Mouse (Mus musculus) neural tube, embryonic 12.5 days (tissue): ENCODE results near the gene Farsa. TPM values are rescaled to one million over a fixed set of nuclear protein-coding genes. Genes with fewer than 3 reads are reported as not detected.
"Not testable (repeated sequence)": the region's sequence is repeated elsewhere in the genome, so short reads cannot be mapped to it uniquely, and the experiment has no call there.

Experiments used
- ATAC-seq: fragments of 200-750 bp; cut with Nextera tagmentation; 2 replicates; pipeline ENCODE4 v1.8.0; 2017; ENCODE audit warnings: low read depth, mild to moderate bottlenecking, moderate TSS enrichment, moderate library complexity; ENCODE audit not compliant: low FRiP score
- H3K27ac ChIP-seq: fragments of 300-500 bp; sonication (generic); 2 replicates; pipeline ENCODE4 v1.5.1; 2016
- H3K27me3 ChIP-seq: fragments of 300-500 bp; sonication (generic); replicated peaks from 2 replicates; pipeline ENCODE4 v1.6.1; 2016; ENCODE audit warnings: mild to moderate bottlenecking
- H3K36me3 ChIP-seq: fragments of 300-500 bp; sonication (generic); 2 replicates; pipeline ENCODE4 v1.6.1; 2016; ENCODE audit warnings: mild to moderate bottlenecking
- H3K4me1 ChIP-seq: fragments of 300-500 bp; sonication (generic); 2 replicates; pipeline ENCODE4 v1.6.1; 2016
- H3K4me2 ChIP-seq: fragments of 300-500 bp; sonication (generic); replicated peaks from 2 replicates; pipeline ENCODE4 v1.6.1; 2016; ENCODE audit warnings: mild to moderate bottlenecking
- H3K4me3 ChIP-seq: fragments of 300-500 bp; sonication (generic); 2 replicates; pipeline ENCODE4 v1.5.1; 2016
- H3K9ac ChIP-seq: fragments of 300-500 bp; sonication (generic); 2 replicates; pipeline ENCODE4 v1.6.1; 2016; ENCODE audit warnings: mild to moderate bottlenecking
- H3K9me3 ChIP-seq: fragments of 300-500 bp; sonication (generic); 2 replicates; pipeline ENCODE4 v1.6.1; 2016; ENCODE audit warnings: mild to moderate bottlenecking
- WGBS: fragments of 180-500 bp; shearing (Covaris S2); methylation state at CpG from one replicate; pipeline ENCODE4 v1.1.7; 2016; 5-methylcytosine and 5-hydroxymethylcytosine counted together
- polyA plus RNA-seq: library from polyadenylated mRNA; unstranded; fragments of >200 nt; fragmentation: Nextera tagmentation; extraction: Ambion mirVana; gene quantifications from 2 replicates; pipeline ENCODE4 v1.2.1, GENCODE M21; 2016

Farsa gene
- polyA plus RNA-seq, 1 experiment from 2014 or later, result 110 TPM

DNA sequence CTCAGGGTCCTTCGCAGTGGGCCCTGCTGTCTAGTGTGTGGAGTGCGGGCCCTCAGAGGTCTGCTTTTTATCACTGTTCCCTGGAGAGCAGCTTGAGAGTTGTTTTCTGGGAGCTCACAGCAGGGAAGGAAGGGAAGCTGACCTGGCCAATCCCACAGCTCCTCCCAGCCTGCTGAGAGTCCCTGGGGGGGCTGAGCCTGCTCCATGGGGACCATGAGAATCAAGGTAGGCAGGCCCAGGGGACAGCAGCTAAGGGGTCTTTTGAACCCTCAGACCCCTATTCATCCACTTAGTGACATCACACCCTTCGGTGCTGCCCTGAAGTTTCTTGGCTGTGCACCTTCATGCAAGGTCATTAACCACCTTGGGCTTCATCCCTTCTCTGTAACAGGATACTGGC lies 34.1 kb upstream of the Farsa start, which contains the start of gene Dand5:
Gene Dand5 (minus strand): TSS at position 101 of the 400 bp plus-strand sequence.
- WGBS, result 27% methylated on average over 3 of the region's 3 CpGs
- H3K36me3 ChIP-seq, result no peaks in the 10 kb centered on the region
- H3K4me3 ChIP-seq, result peak within 1 kb of the TSS; percentile 11; the same call in 1 of the 2 replicates
- H3K27me3 ChIP-seq, result peaks cover 12% of the 10 kb centered on the region; the same call in 1 of the 2 replicates
- H3K9me3 ChIP-seq, result no peaks in the 10 kb centered on the region
- ATAC-seq, result no peak
- H3K4me2 ChIP-seq, result peak within 1 kb of the TSS; percentile 54
- H3K9ac ChIP-seq, result 0 out of 2 replicates have a peak within 1 kb of the TSS, but pooled peaks have one; percentile 21
- no peak within 1 kb of the TSS for H3K27ac ChIP-seq
- H3K4me1 ChIP-seq, result peaks cover 7% of the 10 kb centered on the region

DNA sequence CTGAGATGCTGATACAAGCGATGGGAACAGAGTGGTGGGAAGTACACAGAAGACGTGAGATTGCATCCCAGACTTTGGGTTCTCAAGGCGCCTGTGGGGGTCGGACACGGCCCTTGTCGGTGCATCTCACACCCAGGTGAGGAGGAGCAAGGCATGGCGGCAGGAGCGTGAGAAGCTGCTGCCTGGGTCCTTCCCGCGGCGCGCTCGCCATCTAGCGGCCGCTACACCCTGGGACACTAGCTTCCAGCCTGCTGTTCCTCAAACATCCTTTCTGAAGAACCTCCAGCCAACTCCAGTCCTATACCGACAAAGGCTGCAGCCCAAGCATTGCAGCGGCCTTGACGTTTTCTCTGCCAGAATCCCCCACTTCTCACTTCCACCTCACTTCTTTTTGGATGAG lies 33.1 kb upstream of the Farsa start:
- 0 out of 2 replicates have a peak overlapping the region, but pooled peaks have one; percentile 21 for H3K9ac ChIP-seq
- peak overlapping the region; percentile 54 for H3K4me2 ChIP-seq
- no peaks in the 10 kb centered on the region for H3K9me3 ChIP-seq
- H3K4me3 ChIP-seq, result peak overlapping the region; percentile 11; the same call in 1 of the 2 replicates
- 0 out of 2 replicates have a peak, but pooled peaks cover 12% of the 10 kb centered on the region for H3K27me3 ChIP-seq
- H3K36me3 ChIP-seq, result no peaks in the 10 kb centered on the region
- peak; percentile 76 for ATAC-seq
- peaks cover 7% of the 10 kb centered on the region for H3K4me1 ChIP-seq
- H3K27ac ChIP-seq, result no peak overlapping the region
- under 1% methylated on average over 18 of the region's 18 CpGs for WGBS

DNA sequence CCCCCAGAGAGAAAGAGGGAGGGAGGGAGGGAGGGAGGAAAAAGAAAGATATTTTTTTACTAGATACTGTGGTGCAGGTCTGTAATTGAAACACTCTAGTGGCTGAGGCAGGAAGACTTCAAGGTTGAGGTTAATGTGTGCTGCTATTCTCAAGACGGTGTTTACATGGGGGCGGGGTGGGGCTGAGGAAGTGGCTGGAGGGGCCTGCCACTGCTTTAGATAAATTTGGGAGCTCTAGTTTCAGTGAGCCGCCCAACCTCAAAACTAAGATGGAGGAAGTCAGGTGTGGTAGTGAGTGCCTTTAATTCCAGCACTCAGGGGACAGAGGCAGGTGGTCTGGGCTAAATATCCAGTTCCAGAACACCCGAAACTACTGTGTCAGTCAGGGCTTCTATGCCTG lies 31.2 kb upstream of the Farsa start:
- ATAC-seq, result no peak
- Histone ChIP-seq H3K27me3 (0 out of 2 replicates have a peak, but pooled peaks cover 12% of the 10 kb centered on the region), H3K27ac (no peak overlapping the region), H3K9me3 (no peaks in the 10 kb centered on the region), H3K4me1 (peaks cover 7% of the 10 kb centered on the region), H3K36me3 (no peaks in the 10 kb centered on the region), H3K4me2 (no peak overlapping the region), H3K4me3 (no peak overlapping the region), H3K9ac (no peak overlapping the region)
- WGBS, result 73% methylated on average over 4 of the region's 4 CpGs

DNA sequence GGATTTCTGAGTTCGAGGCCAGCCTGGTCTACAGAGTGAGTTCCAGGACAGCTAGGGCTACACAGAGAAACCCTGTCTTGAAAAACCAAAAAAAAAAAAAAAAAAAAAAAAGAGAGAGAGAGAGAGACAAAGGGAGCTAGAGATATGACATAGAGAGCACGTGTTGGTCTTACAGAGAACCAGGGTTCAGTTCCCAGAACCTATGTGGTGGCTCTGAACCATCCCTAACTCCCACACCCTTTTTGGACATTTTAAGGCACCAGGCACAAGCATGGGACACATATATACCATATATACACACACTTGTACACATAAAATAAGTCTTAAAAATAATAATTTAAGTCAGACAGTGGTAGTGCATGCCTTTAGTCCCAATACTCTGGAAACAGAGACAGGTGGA lies 30.3 kb upstream of the Farsa start:
- not testable (repeated sequence) for H3K4me3 ChIP-seq, H3K4me1 ChIP-seq, H3K36me3 ChIP-seq, H3K4me2 ChIP-seq, H3K9ac ChIP-seq, H3K27ac ChIP-seq, ATAC-seq, H3K9me3 ChIP-seq
- H3K27me3 ChIP-seq, result 0 out of 2 replicates have a peak, but pooled peaks cover 12% of the 10 kb centered on the region
- 90% methylated on average over 2 of the region's 2 CpGs for WGBS

DNA sequence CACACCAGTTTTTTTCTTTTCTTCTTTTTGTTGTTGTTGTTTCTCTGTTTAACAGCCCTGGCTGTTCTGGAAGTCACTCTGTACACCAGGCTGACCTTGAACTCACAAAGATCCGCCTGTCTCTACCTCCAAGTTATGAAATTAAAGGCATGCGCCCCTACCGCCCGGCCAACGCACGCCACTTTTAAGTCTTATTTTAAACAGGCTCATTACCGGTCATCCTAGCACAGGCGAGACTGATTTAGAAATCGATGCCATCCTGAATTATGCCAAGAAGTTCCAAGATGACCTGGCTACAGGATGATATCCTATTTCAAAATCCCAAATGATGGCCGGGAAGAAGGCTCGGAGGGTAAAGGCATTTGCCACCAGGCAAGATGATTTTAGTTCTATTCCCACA lies 25.3 kb upstream of the Farsa start, which contains the start of gene Gadd45gip1:
Gene Gadd45gip1 (plus strand): TSS at position 33 of the 400 bp plus-strand sequence.
- Histone ChIP-seq H3K4me3 (peak within 1 kb of the TSS; percentile 81), H3K27me3 (no peaks in the 10 kb centered on the region), H3K4me2 (peak within 1 kb of the TSS; percentile 62), H3K36me3 (peaks cover 25% of the 10 kb centered on the region), H3K9ac (peak within 1 kb of the TSS; percentile 93), H3K27ac (peak within 1 kb of the TSS; percentile 86), H3K9me3 (no peaks in the 10 kb centered on the region), H3K4me1 (peaks cover 10% of the 10 kb centered on the region; the same call in 1 of the 2 replicates)
- WGBS, result 84% methylated on average over 11 of the region's 11 CpGs
- ATAC-seq, result no peak

DNA sequence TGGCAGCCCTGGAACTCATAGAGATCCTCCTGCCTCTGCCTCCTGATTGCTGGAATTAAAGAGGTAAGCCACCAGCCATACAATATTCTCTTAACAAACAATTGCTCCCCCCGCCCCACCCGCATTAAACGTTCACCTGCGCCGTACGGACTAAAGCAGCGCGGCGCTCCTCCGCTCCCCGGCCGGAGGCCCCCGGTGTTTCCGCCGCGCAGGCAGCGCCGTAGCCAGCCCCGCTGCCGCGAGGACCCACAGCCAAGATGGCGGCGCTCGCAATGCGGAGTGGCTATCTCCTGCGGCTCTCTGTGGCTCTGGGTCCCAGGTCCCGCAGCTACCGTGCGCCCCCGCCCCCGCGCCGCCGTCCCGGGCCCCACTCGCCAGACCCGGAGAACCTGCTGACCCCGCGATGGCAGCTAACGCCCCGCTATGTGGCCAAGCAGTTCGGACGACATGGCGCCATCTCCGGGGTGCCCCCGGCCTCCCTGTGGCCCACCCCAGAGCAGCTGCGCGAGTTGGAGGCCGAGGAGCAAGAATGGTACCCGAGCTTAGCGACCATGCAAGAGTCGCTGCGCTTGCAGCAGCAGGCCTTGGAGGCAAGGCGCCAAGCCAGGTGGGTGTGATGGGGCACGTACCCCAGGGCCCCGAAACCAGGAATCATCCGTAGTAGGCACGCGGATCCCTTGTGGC lies 24.6 kb upstream of the Farsa start:
- Histone ChIP-seq H3K27me3 (no peaks in the 10 kb centered on the region), H3K4me2 (peak overlapping the region; percentile 62), H3K27ac (peak overlapping the region; percentile 86), H3K9me3 (no peaks in the 10 kb centered on the region), H3K36me3 (peaks cover 32% of the 10 kb centered on the region), H3K9ac (peak overlapping the region; percentile 93), H3K4me3 (peak overlapping the region; percentile 81), H3K4me1 (peaks cover 15% of the 10 kb centered on the region)
- ATAC-seq, result peak; percentile 68
- 1% methylated on average over 59 of the region's 59 CpGs for WGBS

DNA sequence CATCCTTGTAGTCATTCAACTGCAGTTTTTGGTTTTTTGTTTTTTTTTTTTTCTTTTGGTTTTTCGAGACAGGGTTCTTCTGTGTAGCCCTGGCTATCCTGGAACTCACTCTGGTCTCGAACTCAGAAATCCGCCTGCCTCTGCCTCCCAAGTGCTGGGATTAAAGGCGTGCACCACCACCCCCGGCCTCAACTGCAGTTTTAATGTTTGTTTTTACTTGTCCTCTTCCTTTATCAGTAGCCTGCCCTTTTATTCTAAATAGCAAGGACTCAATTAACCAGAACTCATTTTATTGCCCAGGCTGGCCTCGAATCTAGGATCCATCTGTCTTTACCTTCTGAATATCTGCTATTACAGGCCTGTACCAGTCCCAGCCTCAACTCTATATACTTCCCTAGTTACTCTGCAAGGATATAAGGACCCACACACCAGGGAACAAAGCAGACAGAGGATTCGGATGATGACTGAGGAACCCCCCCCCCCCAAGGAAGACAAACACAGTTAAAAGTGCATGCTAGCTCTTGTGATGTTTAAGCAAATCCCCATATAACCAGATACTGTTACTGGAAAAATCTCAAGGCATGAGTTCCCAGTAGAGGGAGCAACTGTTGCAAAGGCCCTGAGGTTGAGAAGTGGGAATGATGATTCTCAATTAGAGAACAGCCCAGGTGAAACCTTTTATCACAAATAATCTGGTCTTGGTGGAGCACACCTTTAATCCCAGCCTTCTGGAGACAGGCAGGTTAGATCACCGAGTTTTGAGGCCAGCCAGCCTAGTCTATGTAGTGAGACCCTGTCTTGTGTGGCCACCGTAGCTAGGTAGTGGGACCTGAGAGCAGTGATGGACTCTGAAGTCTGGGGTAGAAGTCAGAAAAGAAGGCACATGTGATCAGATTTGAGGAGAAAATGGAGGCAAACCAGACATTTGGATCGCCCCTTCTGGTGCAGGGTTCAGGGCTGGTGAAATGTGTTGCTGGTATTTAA lies 23.7 kb upstream of the Farsa start:
- ATAC-seq, result no peak
- WGBS, result 60% methylated on average over 10 of the region's 10 CpGs

DNA sequence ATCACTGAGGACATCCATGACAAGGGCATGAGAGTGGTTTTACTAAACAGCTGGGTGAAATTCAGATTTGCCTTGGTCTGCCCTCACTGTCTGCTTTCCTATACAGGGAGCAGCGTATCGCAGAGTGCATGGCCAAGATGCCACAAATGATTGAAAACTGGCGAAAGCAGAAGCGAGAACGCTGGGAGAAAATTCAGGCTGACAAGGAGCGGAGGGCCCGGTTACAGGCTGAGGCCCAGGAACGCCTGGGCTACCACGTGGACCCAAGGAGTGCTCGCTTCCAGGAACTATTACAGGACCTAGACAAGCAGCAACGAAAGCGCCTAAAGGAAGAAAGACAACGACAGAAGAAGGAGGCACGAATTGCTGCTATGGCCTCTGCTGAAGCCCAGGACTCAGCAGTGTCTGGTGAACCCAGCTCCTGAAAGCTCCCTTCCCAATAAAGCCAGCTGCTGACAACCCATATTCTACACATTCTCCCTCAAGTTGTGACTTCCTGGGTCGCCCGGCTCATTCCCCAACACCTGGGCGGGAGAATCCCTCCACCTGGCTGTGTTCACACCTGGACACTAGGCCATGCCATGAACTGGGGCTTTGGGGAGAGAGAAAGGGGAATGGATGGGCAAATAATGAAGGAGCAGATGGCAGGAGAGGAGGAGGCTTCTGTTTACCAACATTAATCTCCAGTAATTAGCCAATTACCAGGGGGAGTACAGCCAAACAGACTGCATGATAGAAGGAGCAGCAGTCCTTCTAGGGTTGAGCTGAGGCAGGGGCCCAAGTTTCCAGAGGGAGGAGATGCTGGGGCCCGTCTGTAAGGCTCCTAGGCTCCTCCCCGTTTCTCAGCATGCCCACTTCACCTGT lies 22.6 kb upstream of the Farsa start:
- no peak overlapping the region for H3K4me3 ChIP-seq
- 89% methylated on average over 19 of the region's 19 CpGs for WGBS
- H3K27me3 ChIP-seq, result no peaks in the 10 kb centered on the region
- H3K9me3 ChIP-seq, result no peaks in the 10 kb centered on the region
- no peak for ATAC-seq
- H3K4me1 ChIP-seq, result peaks cover 32% of the 10 kb centered on the region
- H3K36me3 ChIP-seq, result peaks cover 50% of the 10 kb centered on the region
- no peak overlapping the region; the same call in 1 of the 2 replicates for H3K27ac ChIP-seq
- H3K9ac ChIP-seq, result no peak overlapping the region
- H3K4me2 ChIP-seq, result no peak overlapping the region

More for the DNA sequence above, 23.7 kb upstream of the Farsa start:
- H3K36me3 ChIP-seq, result peaks cover 41% of the 10 kb centered on the region
- H3K4me1 ChIP-seq, result peaks cover 24% of the 10 kb centered on the region
- no peaks in the 10 kb centered on the region for H3K9me3 ChIP-seq
- peak overlapping the region; percentile 93 for H3K9ac ChIP-seq
- H3K4me2 ChIP-seq, result peak overlapping the region; percentile 62
- no peak overlapping the region for H3K27ac ChIP-seq
- peak overlapping the region; percentile 81 for H3K4me3 ChIP-seq
- no peaks in the 10 kb centered on the region for H3K27me3 ChIP-seq

DNA sequence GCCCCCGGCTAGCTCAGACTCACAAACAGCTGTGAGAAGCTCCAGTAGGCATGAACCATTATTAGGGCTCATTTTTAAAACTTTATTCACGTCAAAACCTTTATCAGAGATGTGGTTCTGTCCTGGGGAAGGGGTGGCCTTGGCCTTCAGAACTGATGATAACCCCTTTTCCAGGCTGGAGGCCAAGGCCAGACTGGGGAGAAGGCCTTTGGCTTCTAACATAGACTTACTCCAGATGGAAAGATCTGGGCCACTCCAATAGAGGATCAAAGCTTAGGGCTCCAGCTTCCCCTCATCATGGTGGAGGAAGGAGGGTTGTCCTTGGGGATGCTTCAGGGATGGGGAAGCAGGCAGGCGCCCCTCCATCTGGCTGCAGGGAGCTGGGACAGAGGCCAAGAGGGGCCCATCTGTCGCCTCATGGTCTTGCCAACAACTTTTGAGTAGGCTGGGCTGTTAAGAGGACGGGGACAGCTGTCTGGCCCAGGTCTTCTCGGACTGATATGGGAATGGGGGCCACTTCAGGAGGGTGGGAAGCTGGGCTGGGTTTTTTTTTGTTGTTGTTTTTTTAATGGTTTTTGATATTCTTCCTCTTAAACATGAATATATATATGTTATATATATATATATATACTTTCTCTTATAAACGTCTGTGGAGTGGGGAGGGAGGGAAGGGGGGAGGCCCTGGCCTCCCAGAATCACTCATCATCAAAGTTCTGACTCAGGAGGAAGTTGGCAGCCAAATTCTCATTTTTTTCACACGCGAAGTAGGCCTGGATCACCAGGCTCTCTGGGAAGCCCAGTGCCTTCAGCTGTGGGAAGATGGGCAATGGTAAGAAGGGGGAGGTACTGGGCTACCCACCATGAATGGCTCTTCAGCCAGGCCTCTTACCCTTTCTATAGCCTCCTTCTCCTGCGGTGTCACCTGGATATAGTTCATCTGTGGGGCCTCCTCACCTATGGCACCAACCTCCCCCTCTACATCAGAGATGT lies 21.6 kb upstream of the Farsa start:
- Histone ChIP-seq H3K27ac (no peak overlapping the region), H3K36me3 (peaks cover 50% of the 10 kb centered on the region), H3K4me2 (no peak overlapping the region), H3K4me1 (peaks cover 38% of the 10 kb centered on the region), H3K9me3 (no peaks in the 10 kb centered on the region), H3K4me3 (no peak overlapping the region), H3K9ac (no peak overlapping the region), H3K27me3 (no peaks in the 10 kb centered on the region)
- 79% methylated on average over 10 of the region's 10 CpGs for WGBS
- ATAC-seq, result no peak

DNA sequence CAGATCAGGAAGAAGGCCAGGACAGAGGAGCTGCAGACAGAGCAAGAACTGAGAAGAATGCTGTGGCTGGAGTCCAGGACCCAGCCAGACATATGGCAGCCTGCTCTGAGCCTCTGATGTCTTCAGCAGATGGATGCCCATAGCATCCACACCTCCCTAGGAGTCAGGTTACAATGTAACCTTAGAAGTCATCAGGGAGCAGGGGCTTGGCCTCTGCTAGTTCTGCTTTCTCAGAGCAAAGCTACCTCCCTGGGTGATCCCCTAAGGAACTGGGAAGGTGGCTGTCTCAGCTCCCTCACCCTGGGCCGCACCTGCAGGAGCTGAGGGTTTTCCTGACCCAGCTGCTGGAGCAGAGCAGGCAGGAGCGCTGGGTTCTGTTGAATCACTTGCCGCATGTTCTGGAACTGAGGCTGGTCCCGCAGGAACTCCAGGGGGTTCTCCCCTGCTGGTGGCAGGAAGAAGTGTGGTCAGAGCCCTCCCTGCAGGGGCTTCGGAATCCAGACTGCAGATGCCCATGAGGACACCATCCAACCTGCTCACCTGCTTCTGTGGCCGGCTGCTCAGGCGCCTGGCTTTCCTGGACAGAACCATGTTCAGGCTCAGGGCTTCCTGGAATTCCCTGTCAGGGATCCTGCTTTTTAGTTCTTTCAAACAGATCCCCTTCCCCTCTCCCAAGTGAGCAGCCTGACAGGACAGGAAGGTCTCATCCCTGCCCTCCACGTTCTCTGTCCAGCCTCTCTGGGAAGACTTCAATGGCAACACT lies 19.5 kb upstream of the Farsa start:
- H3K27ac ChIP-seq, result no peak overlapping the region
- H3K9ac ChIP-seq, result no peak overlapping the region
- 0 out of 2 replicates have a peak overlapping the region, but pooled peaks have one; percentile 1 for H3K4me3 ChIP-seq
- 0 out of 2 replicates have a peak overlapping the region, but pooled peaks have one; percentile 16 for H3K4me2 ChIP-seq
- no peak for ATAC-seq
- WGBS, result 58% methylated on average over 8 of the region's 8 CpGs
- H3K4me1 ChIP-seq, result peaks cover 38% of the 10 kb centered on the region
- H3K27me3 ChIP-seq, result no peaks in the 10 kb centered on the region
- H3K36me3 ChIP-seq, result peaks cover 63% of the 10 kb centered on the region
- H3K9me3 ChIP-seq, result no peaks in the 10 kb centered on the region
